Mouse (Mus musculus): ENCODE results near the gene Fam110a. TPM values are rescaled to one million over a fixed set of nuclear protein-coding genes. Genes with fewer than 3 reads are reported as not detected.

The Fam110a gene
- polyA plus RNA-seq, 1 experiment from 2014 or later = 52.1 TPM

GRCm38 (mm10) chr2:151994350-151995122 is 14.5 kb upstream of the Fam110a start:
- Histone ChIP-seq H3K4me3 (peak overlapping the region; percentile 15; the same call in 1 of the 2 replicates), H3K4me2 (peak overlapping the region; percentile 50), H3K27ac (replicated peaks) (no peak overlapping the region), H3K9me3 (no peaks in the 10 kb centered on the region), H3K27me3 (peaks cover 51% of the 10 kb centered on the region), H3K9ac (no peak overlapping the region), H3K4me1 (replicated peaks) (peaks cover 22% of the 10 kb centered on the region), H3K36me3 (no peaks in the 10 kb centered on the region)
- WGBS = 6% methylated on average over 22 of the region's 22 CpGs
- ATAC-seq (ENCODE audit: low read depth) = peak; percentile 18; the same call in 1 of the 2 replicates

DNA sequence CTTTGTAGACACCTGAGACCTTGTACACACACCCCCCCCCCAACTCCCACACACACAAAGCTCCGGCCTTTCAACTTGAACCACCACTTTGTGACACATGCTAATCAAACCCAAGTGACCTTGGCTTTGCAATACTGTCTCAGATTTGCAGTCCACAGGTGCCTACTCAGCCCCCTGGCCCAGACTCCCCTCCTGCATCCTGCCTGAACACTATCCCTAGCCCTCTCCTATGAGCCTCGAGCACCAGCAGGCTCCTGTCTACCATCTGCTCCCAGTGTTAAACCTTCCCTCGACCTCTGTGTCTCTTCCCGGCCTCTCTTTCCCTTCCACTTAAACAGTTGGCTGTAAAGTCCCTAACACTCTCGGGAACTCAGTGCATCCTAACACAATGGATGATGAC is 11.4 kb upstream of the Fam110a start:
- no peaks in the 10 kb centered on the region for H3K9me3 ChIP-seq
- ATAC-seq (ENCODE audit: low read depth) = peak; percentile 30; the same call in 1 of the 2 replicates
- WGBS = 15% methylated on average over 5 of the region's 5 CpGs
- no peak overlapping the region for H3K9ac ChIP-seq
- no peaks in the 10 kb centered on the region for H3K36me3 ChIP-seq
- H3K4me1 ChIP-seq (replicated peaks) = peaks cover 22% of the 10 kb centered on the region
- H3K4me2 ChIP-seq = no peak overlapping the region
- no peak overlapping the region for H3K4me3 ChIP-seq
- peaks cover 21% of the 10 kb centered on the region for H3K27me3 ChIP-seq
- peak overlapping the region; percentile 62 for H3K27ac ChIP-seq (replicated peaks)

GRCm38 (mm10) chr2:151990985-151991394 is 11.0 kb upstream of the Fam110a start:
- H3K4me2 ChIP-seq = no peak overlapping the region
- WGBS = 19% methylated on average over 1 of the region's 1 CpGs
- H3K27ac ChIP-seq (replicated peaks) = peak overlapping the region; percentile 62
- peaks cover 22% of the 10 kb centered on the region for H3K4me1 ChIP-seq (replicated peaks)
- no peak overlapping the region for H3K4me3 ChIP-seq
- peaks cover 16% of the 10 kb centered on the region for H3K27me3 ChIP-seq
- peak; percentile 60; the same call in 1 of the 2 replicates for ATAC-seq (ENCODE audit: low read depth)
- H3K9me3 ChIP-seq = no peaks in the 10 kb centered on the region
- no peak overlapping the region for H3K9ac ChIP-seq
- H3K36me3 ChIP-seq = no peaks in the 10 kb centered on the region

DNA sequence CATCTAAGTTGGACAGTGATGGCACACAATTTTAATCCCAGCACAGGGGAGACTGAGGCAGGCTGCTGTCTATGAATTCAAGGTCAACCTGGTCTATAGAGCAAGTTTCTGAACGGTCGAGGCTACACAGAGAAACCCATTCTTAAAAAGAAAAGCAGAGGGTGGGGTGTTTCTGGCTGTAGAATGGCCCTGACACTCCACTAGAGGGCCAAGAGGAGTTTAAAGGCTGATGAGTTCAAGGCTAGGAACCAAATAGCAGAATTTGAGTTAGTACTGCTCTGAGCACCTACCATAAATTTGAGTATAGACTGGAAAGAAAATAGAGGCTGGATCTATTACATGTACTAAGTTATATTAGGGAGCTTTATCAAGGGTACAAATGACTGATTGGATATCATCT is 9.0 kb upstream of the Fam110a start:
- WGBS = 72% methylated on average over 2 of the region's 2 CpGs

GRCm38 (mm10) chr2:151986958-151987357 is 6.9 kb upstream of the Fam110a start:
- H3K4me2 ChIP-seq = no peak overlapping the region
- H3K27ac ChIP-seq (replicated peaks) = no peak overlapping the region
- ATAC-seq (ENCODE audit: low read depth) = no peak
- H3K27me3 ChIP-seq = no peaks in the 10 kb centered on the region
- WGBS = 87% methylated on average over 8 of the region's 8 CpGs
- no peak overlapping the region for H3K9ac ChIP-seq
- H3K9me3 ChIP-seq = no peaks in the 10 kb centered on the region
- no peak overlapping the region for H3K4me3 ChIP-seq
- peaks cover 14% of the 10 kb centered on the region for H3K4me1 ChIP-seq (replicated peaks)
- no peaks in the 10 kb centered on the region for H3K36me3 ChIP-seq

More for the DNA sequence above, 9.0 kb upstream of the Fam110a start:
- no peak for ATAC-seq (ENCODE audit: low read depth)
- no peak overlapping the region for H3K4me3 ChIP-seq
- no peak overlapping the region for H3K9ac ChIP-seq
- peaks cover 16% of the 10 kb centered on the region for H3K4me1 ChIP-seq (replicated peaks)
- H3K36me3 ChIP-seq = no peaks in the 10 kb centered on the region
- H3K27ac ChIP-seq (replicated peaks) = no peak overlapping the region
- 0 out of 2 replicates have a peak, but pooled peaks cover 5% of the 10 kb centered on the region for H3K27me3 ChIP-seq
- no peak overlapping the region for H3K4me2 ChIP-seq
- H3K9me3 ChIP-seq = no peaks in the 10 kb centered on the region

GRCm38 (mm10) chr2:151985426-151986172 is 5.6 kb upstream of the Fam110a start:
- H3K27me3 ChIP-seq = no peaks in the 10 kb centered on the region
- H3K9ac ChIP-seq = no peak overlapping the region
- no peak overlapping the region for H3K4me3 ChIP-seq
- H3K4me1 ChIP-seq (replicated peaks) = peaks cover 3% of the 10 kb centered on the region
- no peak overlapping the region for H3K4me2 ChIP-seq
- H3K36me3 ChIP-seq = no peaks in the 10 kb centered on the region
- H3K27ac ChIP-seq (replicated peaks) = no peak overlapping the region
- no peak for ATAC-seq (ENCODE audit: low read depth)
- 67% methylated on average over 7 of the region's 7 CpGs for WGBS
- H3K9me3 ChIP-seq = no peaks in the 10 kb centered on the region

DNA sequence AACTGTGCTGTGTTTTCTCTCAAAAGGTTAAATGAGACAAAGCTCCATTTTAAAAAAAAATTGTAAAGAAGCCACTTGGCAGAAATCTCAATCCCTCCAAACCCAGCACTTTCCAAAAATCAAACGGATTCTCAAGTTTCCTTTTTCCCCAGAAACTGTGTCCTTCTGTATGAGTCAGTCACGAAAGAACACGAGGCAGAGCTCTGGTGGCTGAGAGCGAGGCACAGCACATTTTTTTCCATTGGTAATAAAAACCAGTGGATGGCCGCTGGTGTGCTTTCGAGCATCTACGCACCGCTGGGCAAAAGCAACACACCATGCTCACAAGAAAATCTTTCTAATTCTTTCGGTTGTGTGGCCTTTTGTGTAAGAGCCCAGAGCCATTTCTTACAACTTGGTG is 4.0 kb upstream of the Fam110a start:
- no peaks in the 10 kb centered on the region for H3K9me3 ChIP-seq
- peaks cover 15% of the 10 kb centered on the region for H3K4me1 ChIP-seq (replicated peaks)
- WGBS = 64% methylated on average over 9 of the region's 9 CpGs
- no peak overlapping the region for H3K4me2 ChIP-seq
- H3K36me3 ChIP-seq = no peaks in the 10 kb centered on the region
- no peaks in the 10 kb centered on the region for H3K27me3 ChIP-seq
- H3K9ac ChIP-seq = no peak overlapping the region
- no peak for ATAC-seq (ENCODE audit: low read depth)
- H3K27ac ChIP-seq (replicated peaks) = no peak overlapping the region
- H3K4me3 ChIP-seq = no peak overlapping the region

- Histone ChIP-seq H3K27me3 (no peaks in the 10 kb centered on the region), H3K36me3 (no peaks in the 10 kb centered on the region), H3K9me3 (no peaks in the 10 kb centered on the region), H3K9ac (no peak overlapping the region), H3K27ac (replicated peaks) (no peak overlapping the region), H3K4me3 (no peak overlapping the region), H3K4me1 (replicated peaks) (peaks cover 30% of the 10 kb centered on the region), H3K4me2 (no peak overlapping the region)
- ATAC-seq (ENCODE audit: low read depth) = no peak
These were observed 2.5 kb upstream of the Fam110a start for GRCm38 (mm10) chr2:151982476-151982875.

DNA sequence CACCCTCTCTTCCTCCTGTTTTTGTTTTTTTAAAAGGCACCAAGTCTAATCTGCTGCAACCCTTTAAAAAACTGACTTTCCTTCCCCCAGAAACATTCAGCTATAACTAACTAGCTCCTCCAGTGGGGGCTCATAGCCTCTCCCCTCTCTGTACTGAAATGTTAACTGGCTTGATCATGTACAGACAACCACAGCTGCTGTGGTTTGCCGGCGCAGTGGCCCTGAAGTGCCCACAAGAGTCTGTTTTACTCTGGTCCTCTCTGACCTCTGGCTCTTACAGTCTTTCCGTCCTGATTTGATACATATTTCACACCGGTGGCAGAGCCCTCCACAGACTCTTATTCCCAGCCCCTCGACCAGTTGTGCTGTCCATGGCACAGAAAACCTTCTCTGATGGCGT is 1.2 kb upstream of the Fam110a start:
- WGBS = 72% methylated on average over 6 of the region's 6 CpGs
- ATAC-seq (ENCODE audit: low read depth) = no peak
- H3K27ac ChIP-seq (replicated peaks) = no peak overlapping the region
- peaks cover 36% of the 10 kb centered on the region for H3K4me1 ChIP-seq (replicated peaks)
- no peak overlapping the region for H3K9ac ChIP-seq
- no peaks in the 10 kb centered on the region for H3K27me3 ChIP-seq
- H3K9me3 ChIP-seq = no peaks in the 10 kb centered on the region
- no peak overlapping the region for H3K4me2 ChIP-seq
- H3K4me3 ChIP-seq = no peak overlapping the region
- no peaks in the 10 kb centered on the region for H3K36me3 ChIP-seq

DNA sequence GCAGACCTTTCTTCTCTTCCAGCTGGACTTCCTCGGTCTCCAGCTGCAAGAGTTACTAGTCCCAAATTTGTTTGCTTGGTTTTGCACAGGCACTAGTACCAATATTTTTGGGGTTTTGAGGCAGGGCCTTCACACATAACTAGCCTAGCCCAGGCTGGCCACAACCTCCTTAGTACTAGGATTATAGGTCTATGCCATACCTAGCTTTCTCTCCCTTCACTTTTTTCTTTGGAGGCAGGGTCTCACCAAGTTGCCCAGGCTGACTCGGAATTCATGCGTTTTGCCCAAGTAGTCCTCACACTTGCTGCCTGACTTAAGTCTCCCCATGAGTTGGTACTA is 305 bp upstream of the Fam110a start:
- 37% methylated on average over 3 of the region's 3 CpGs for WGBS
- H3K4me3 ChIP-seq = peak overlapping the region; percentile 79
- peak overlapping the region; percentile 75 for H3K27ac ChIP-seq (replicated peaks)
- H3K9ac ChIP-seq = peak overlapping the region; percentile 85
- ATAC-seq (ENCODE audit: low read depth) = peak; percentile 40
- H3K4me2 ChIP-seq = peak overlapping the region; percentile 87
- H3K4me1 ChIP-seq (replicated peaks) = peaks cover 36% of the 10 kb centered on the region
- no peaks in the 10 kb centered on the region for H3K9me3 ChIP-seq
- no peaks in the 10 kb centered on the region for H3K36me3 ChIP-seq
- no peaks in the 10 kb centered on the region for H3K27me3 ChIP-seq

- WGBS = 62% methylated on average over 6 of the region's 6 CpGs
- H3K27me3 ChIP-seq = 0 out of 2 replicates have a peak, but pooled peaks cover 3% of the 10 kb centered on the region
- H3K9ac ChIP-seq = 0 out of 2 replicates have a peak overlapping the region, but pooled peaks have one; percentile 22
- H3K27ac ChIP-seq (replicated peaks) = no peak overlapping the region
- no peaks in the 10 kb centered on the region for H3K9me3 ChIP-seq
- H3K4me2 ChIP-seq = peak overlapping the region; percentile 87
- no peak for ATAC-seq (ENCODE audit: low read depth)
- H3K36me3 ChIP-seq = no peaks in the 10 kb centered on the region
- no peak overlapping the region for H3K4me3 ChIP-seq
- peaks cover 48% of the 10 kb centered on the region for H3K4me1 ChIP-seq (replicated peaks)
These were observed 1.5 kb downstream of the Fam110a start for GRCm38 (mm10) chr2:151978494-151978893.

GRCm38 (mm10) chr2:151977689-151978440 is 2.2 kb downstream of the Fam110a start:
- no peak overlapping the region for H3K4me3 ChIP-seq
- H3K27ac ChIP-seq (replicated peaks) = no peak overlapping the region
- no peak for ATAC-seq (ENCODE audit: low read depth)
- peak overlapping the region; percentile 87 for H3K4me2 ChIP-seq
- 0 out of 2 replicates have a peak overlapping the region, but pooled peaks have one; percentile 22 for H3K9ac ChIP-seq
- no peaks in the 10 kb centered on the region for H3K9me3 ChIP-seq
- H3K36me3 ChIP-seq = no peaks in the 10 kb centered on the region
- peaks cover 54% of the 10 kb centered on the region for H3K4me1 ChIP-seq (replicated peaks)
- WGBS = 84% methylated on average over 4 of the region's 4 CpGs
- 0 out of 2 replicates have a peak, but pooled peaks cover 3% of the 10 kb centered on the region for H3K27me3 ChIP-seq
